In genomic region chr6:86141820-86142219, GRCm38 (mm10) we compare ENCODE assay signal across 10 mouse cellular contexts. TPM values are rescaled to one million over a fixed set of nuclear protein-coding genes. Genes with fewer than 3 reads are reported as not detected.
DNase-seq lines count a peak whose midpoint lies in the region; ATAC-seq and TF ChIP-seq lines count a peak whose summit lies in the region.
"Had no signal": no experiment of that assay in that cellular context is flagged by ENCODE, and none has a peak within 500 bp of the region (broad histone marks: within the 10 kb centered on the region; RNA-seq: fewer than 3 reads in every experiment).

No protein-coding gene starts in this region.

- H3K27me3 ChIP-seq in intestine, postnatal 0 days (replicated peaks; ENCODE audit: control insufficient read depth, insufficient read depth, low read length), result no peaks in the 10 kb centered on the region
- H3K27me3 ChIP-seq in intestine, embryonic 16.5 days (replicated peaks; ENCODE audit: control insufficient read depth, insufficient read depth, low read length), result no peaks in the 10 kb centered on the region
- H3K27me3 ChIP-seq in hindbrain, embryonic 14.5 days (ENCODE audit: control insufficient read depth, insufficient read depth, low read length), result no peaks in the 10 kb centered on the region
- no peaks in the 10 kb centered on the region for H3K27me3 ChIP-seq in liver, embryonic 13.5 days
- H3K27me3 ChIP-seq: embryonic facial prominence, embryonic 13.5 days; liver, embryonic 15.5 days had no signal

- H3K4me1 ChIP-seq in intestine, postnatal 0 days (replicated peaks; ENCODE audit: control insufficient read depth, insufficient read depth, low read length), result no peaks in the 10 kb centered on the region
- no peaks in the 10 kb centered on the region for H3K4me1 ChIP-seq in intestine, embryonic 16.5 days (ENCODE audit: control insufficient read depth, insufficient read depth, low read length)
- H3K4me1 ChIP-seq in hindbrain, embryonic 14.5 days (replicated peaks; ENCODE audit: control insufficient read depth, insufficient read depth, low read length), result no peaks in the 10 kb centered on the region
- H3K4me1 ChIP-seq in liver, embryonic 13.5 days (replicated peaks), result 0 out of 2 replicates have a peak, but pooled peaks cover 2% of the 10 kb centered on the region
- H3K4me1 ChIP-seq: embryonic facial prominence, embryonic 13.5 days; liver, embryonic 15.5 days had no signal

- DNase-seq in adrenal gland, adult 2 months, result peak; percentile 74
- DNase-seq in embryo, embryonic 10.5 days (ENCODE audit: low spot score), result peak; percentile 89
- DNase-seq in hindbrain, embryonic 14.5 days (ENCODE audit: low spot score), result peak; percentile 69
- peak; percentile 33 for DNase-seq in liver, embryonic 13.5 days
- DNase-seq in ovary, adult 18-20 months (ENCODE audit: low spot score), result peak; percentile 44
- peak; percentile 82 for DNase-seq in urinary bladder, postnatal 14 days (ENCODE audit: low spot score)

- H3K4me3 ChIP-seq in intestine, postnatal 0 days (ENCODE audit: low read depth, low read length), result no peak overlapping the region
- H3K4me3 ChIP-seq in intestine, embryonic 16.5 days (ENCODE audit: low read length), result no peak overlapping the region
- H3K4me3 ChIP-seq in hindbrain, embryonic 14.5 days (replicated peaks; ENCODE audit: low read length), result no peak overlapping the region
- H3K4me3 ChIP-seq in liver, embryonic 13.5 days (replicated peaks), result no peak overlapping the region
- H3K4me3 ChIP-seq: embryonic facial prominence, embryonic 13.5 days; liver, embryonic 15.5 days had no signal

- peak; percentile 75 for TF ChIP-seq CTCF in intestine, postnatal 0 days (IDR thresholded peaks at IDR 0.05; ENCODE audit: low read depth)

- ATAC-seq in intestine, postnatal 0 days, result no peak
- ATAC-seq in intestine, embryonic 16.5 days, result no peak
- no peak for ATAC-seq in hindbrain, embryonic 14.5 days (ENCODE audit: low FRiP score)
- ATAC-seq in liver, embryonic 13.5 days (ENCODE audit: low read depth), result no peak

- 13% methylated on average over 3 of the region's 3 CpGs for WGBS in intestine, postnatal 0 days
- 19% methylated on average over 3 of the region's 3 CpGs for WGBS in intestine, embryonic 16.5 days
- 18% methylated on average over 3 of the region's 3 CpGs for WGBS in hindbrain, embryonic 14.5 days
- WGBS in liver, embryonic 13.5 days (ENCODE audit: insufficient replicate concordance), result 15% methylated on average over 3 of the region's 3 CpGs

- H3K4me2 ChIP-seq in intestine, postnatal 0 days (replicated peaks; ENCODE audit: low read depth), result no peak overlapping the region
- H3K4me2 ChIP-seq in intestine, embryonic 16.5 days (ENCODE audit: low read depth, low read length), result no peak overlapping the region
- no peak overlapping the region for H3K4me2 ChIP-seq in hindbrain, embryonic 14.5 days (replicated peaks)
- H3K4me2 ChIP-seq in liver, embryonic 13.5 days, result no peak overlapping the region
- H3K4me2 ChIP-seq: embryonic facial prominence, embryonic 13.5 days; liver, embryonic 15.5 days had no signal

- no peaks in the 10 kb centered on the region for H3K36me3 ChIP-seq in intestine, postnatal 0 days (ENCODE audit: control insufficient read depth, insufficient read depth)
- no peaks in the 10 kb centered on the region for H3K36me3 ChIP-seq in intestine, embryonic 16.5 days (ENCODE audit: control insufficient read depth, insufficient read depth, low read length)
- no peaks in the 10 kb centered on the region for H3K36me3 ChIP-seq in hindbrain, embryonic 14.5 days (replicated peaks; ENCODE audit: control insufficient read depth, insufficient read depth)
- H3K36me3 ChIP-seq in liver, embryonic 13.5 days, result no peaks in the 10 kb centered on the region
- H3K36me3 ChIP-seq: embryonic facial prominence, embryonic 13.5 days; liver, embryonic 15.5 days had no signal

- 0 out of 2 replicates have a peak, but pooled peaks cover 3% of the 10 kb centered on the region for H3K9me3 ChIP-seq in intestine, postnatal 0 days (ENCODE audit: control insufficient read depth)
- H3K9me3 ChIP-seq in intestine, embryonic 16.5 days (ENCODE audit: control insufficient read depth, low read length), result no peaks in the 10 kb centered on the region
- H3K9me3 ChIP-seq in hindbrain, embryonic 14.5 days (ENCODE audit: control insufficient read depth, low read length), result no peaks in the 10 kb centered on the region
- 0 out of 2 replicates have a peak, but pooled peaks cover 3% of the 10 kb centered on the region for H3K9me3 ChIP-seq in liver, embryonic 13.5 days (replicated peaks)
- H3K9me3 ChIP-seq: liver, embryonic 15.5 days had no signal

- H3K27ac ChIP-seq in intestine, postnatal 0 days (ENCODE audit: low read depth, low read length), result no peak overlapping the region
- H3K27ac ChIP-seq in intestine, embryonic 16.5 days (ENCODE audit: low read length), result no peak overlapping the region
- H3K27ac ChIP-seq in hindbrain, embryonic 14.5 days, result no peak overlapping the region
- no peak overlapping the region for H3K27ac ChIP-seq in liver, embryonic 13.5 days
- H3K27ac ChIP-seq: embryonic facial prominence, embryonic 13.5 days; liver, embryonic 15.5 days had no signal

- no peak overlapping the region for H3K9ac ChIP-seq in intestine, postnatal 0 days (ENCODE audit: low read depth, low read length)
- no peak overlapping the region for H3K9ac ChIP-seq in intestine, embryonic 16.5 days (ENCODE audit: low read depth, low read length)
- no peak overlapping the region for H3K9ac ChIP-seq in hindbrain, embryonic 14.5 days
- H3K9ac ChIP-seq in liver, embryonic 13.5 days, result no peak overlapping the region
- H3K9ac ChIP-seq: embryonic facial prominence, embryonic 13.5 days; liver, embryonic 15.5 days had no signal

RNA-seq across cellular contexts. Expression of gene Tgfa, which starts 53.2 kb away (rescaled TPM):
- polyA plus RNA-seq in intestine, postnatal 0 days (2015; fragmentation: Nextera tagmentation; extraction: Ambion mirVana), result 7.5 and 8.4 TPM in 2 replicates
- 6.0 and 7.0 TPM in 2 replicates for polyA plus RNA-seq in intestine, embryonic 16.5 days (2015; fragmentation: Nextera tagmentation; extraction: Ambion mirVana)
- total RNA-seq in adrenal gland, adult 2 months (2021), result 10 to 100 TPM; 15.0 to 18.2 TPM
- 33.2 and 49.0 TPM in 2 replicates for polyA plus RNA-seq in adrenal gland, adult 2 months (2012; rRNA removed)
- 23.1 and 27.2 TPM in 2 replicates for polyA plus RNA-seq in hindbrain, embryonic 14.5 days (2014; fragmentation: Nextera tagmentation; extraction: Ambion mirVana)
- 1.1 and 1.2 TPM in 2 replicates for polyA plus RNA-seq in liver, embryonic 13.5 days (2015; fragmentation: Nextera tagmentation; extraction: Ambion mirVana)

Comparison
In these comparisons a context has a peak if more than half of its experiments do, and no peak if none do; other contexts are left out.
1. DNase-seq: peak in every context shown above with its lines; median percentile 89 in embryo, embryonic 10.5 days; 82 in urinary bladder, postnatal 14 days; 74 in adrenal gland, adult 2 months; 69 in hindbrain, embryonic 14.5 days; 44 in ovary, adult 18-20 months; 33 in liver, embryonic 13.5 days.